Mouse (Mus musculus) E14TG2a.4 (cell line): ENCODE results near the gene Omd.

Experiments
- CTCF ChIP-seq: conservative IDR thresholded peaks from 2 replicates; pipeline ENCODE4 v1.5.1; 2014; ENCODE audit warnings: low read length
- NANOG ChIP-seq: IDR thresholded peaks from 2 replicates; pipeline ENCODE4 v1.6.1; 2014; ENCODE audit warnings: borderline replicate concordance, low read length, mixed read lengths

DNA sequence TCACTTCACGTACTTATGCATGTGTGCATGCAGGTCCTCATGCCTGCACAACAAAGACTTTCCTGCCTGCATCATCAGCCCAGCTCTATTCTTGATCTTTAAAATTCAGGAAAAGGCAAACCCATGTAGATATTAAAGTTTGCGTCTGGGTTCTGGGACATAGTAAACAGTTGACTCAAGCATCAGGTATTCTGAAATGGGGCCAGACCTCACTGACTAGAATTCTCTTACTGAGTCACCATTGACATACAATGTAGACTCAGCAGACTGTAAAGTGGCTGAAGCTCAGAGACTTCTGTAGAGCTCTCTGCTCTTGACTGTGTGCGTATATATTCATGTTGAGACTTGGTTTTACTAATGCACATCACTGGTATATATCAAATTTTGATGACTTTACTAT lies 32.6 kb upstream of the Omd start:
- no peak for TF ChIP-seq CTCF
- no peak for TF ChIP-seq NANOG
